Mouse (Mus musculus) left cerebral cortex, postnatal 4 days (tissue): ENCODE measurements around the gene A630001G21Rik. TPM values are rescaled to one million over a fixed set of nuclear protein-coding genes. Genes with fewer than 3 reads are reported as not detected.

ENCODE experiments used
- DNase-seq: peaks from one replicate; pipeline ENCODE4 v3.0.0-alpha.2; 2022
- intact Hi-C: fragments of 180-260 bp; cut with DNase I; formaldehyde crosslinking; loops from one replicate; pipeline ENCODE4 v1.15.1; 2025
- total RNA-seq, 2 experiments: library from RNA; stranded (reverse); gene quantifications; 2 replicates each; pipeline ENCODE4 v1.2.3; 2021

A630001G21Rik gene
- total RNA-seq, 2 experiments from 2014 or later: 0.24 to 0.84 TPM

GRCm38 (mm10) chr1:85736355-85737184, 41.9 kb downstream of the A630001G21Rik start:
- intact Hi-C loops: no loop called here
- peak; percentile 62 for DNase-seq

DNA sequence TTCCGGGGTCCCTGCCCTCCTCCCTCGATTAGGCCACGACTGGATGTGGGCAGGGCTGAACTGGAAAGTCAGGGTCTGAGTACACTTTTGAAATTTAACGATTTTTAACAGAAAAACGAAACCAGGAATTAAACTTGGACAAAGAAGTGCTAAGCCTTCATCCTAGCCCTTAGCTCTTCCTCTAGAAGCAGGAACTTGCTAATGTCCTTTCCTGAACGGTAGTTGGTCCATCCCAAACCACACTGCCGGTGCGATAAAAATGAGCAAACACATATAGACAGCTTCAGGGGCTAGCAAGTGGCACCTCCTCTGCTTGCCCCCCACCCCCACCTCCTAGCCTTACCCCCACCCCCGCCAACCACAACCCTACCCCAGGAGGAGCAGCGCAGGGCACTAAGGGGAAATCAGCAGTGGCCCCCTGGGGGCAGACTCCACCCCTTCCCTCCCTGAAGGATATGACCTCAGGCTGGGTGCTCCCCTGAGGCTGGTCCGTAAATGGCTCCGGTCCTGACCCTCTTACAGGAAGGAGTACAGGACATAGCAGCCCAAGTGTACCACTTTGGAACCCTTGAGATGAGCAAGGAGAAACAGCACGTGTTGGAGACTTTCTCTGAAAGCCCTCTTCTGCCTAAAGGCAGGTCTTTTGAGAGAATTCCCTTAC, 42.9 kb downstream of the A630001G21Rik start:
- intact Hi-C loops: no loop called here
- no peak for DNase-seq

GRCm38 (mm10) chr1:85734511-85734910, 43.9 kb downstream of the A630001G21Rik start:
- no peak for DNase-seq
- intact Hi-C loops: no loop called here

GRCm38 (mm10) chr1:85732581-85732980, 45.9 kb downstream of the A630001G21Rik start:
- intact Hi-C loops: no loop called here
- no peak for DNase-seq

DNA sequence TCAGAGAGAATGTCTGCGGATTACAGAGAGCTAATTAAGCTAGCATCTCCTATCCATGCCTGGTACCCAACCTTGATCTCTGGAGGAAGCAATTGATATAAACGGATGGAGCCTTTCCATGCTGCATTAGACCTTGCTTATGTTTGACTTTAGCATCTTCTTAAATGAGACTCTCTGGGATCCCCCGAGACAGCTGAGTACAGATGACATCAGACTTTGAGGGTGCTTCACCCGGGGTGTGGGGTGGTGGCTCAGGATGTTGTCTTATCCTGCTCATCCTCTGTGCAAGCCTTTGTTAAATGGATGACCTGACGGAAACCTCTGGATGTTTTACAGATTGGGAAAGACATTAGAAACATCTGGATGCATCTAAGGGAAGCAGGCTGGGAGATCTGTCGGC, 48.0 kb downstream of the A630001G21Rik start:
- intact Hi-C loops: no loop called here

GRCm38 (mm10) chr1:85720220-85720893, 58.1 kb downstream of the A630001G21Rik start:
- intact Hi-C loops: no loop called here
- peak; percentile 20 for DNase-seq

More for the DNA sequence above, 48.0 kb downstream of the A630001G21Rik start:
- DNase-seq: no peak

DNA sequence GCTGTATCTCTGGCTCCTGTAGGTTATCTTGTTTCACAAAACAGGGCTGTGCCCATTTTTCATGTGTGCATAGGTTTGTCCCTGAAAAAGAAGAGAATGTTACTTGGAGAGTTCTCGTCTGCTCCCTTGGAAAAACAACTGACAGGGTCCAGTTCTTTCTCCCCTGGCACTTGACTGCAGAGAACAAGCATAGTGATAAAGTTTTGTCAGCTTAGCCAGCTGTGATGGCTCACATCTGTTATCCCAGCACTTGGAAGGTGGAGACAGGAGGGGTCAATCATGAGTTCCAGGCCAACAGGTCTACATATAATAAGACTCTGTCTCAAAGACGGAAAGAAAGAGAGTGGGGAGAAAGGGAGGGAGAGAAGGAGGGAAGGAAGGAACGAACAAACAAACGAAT, 59.4 kb downstream of the A630001G21Rik start:
- intact Hi-C loops: no loop called here
- no peak for DNase-seq

DNA sequence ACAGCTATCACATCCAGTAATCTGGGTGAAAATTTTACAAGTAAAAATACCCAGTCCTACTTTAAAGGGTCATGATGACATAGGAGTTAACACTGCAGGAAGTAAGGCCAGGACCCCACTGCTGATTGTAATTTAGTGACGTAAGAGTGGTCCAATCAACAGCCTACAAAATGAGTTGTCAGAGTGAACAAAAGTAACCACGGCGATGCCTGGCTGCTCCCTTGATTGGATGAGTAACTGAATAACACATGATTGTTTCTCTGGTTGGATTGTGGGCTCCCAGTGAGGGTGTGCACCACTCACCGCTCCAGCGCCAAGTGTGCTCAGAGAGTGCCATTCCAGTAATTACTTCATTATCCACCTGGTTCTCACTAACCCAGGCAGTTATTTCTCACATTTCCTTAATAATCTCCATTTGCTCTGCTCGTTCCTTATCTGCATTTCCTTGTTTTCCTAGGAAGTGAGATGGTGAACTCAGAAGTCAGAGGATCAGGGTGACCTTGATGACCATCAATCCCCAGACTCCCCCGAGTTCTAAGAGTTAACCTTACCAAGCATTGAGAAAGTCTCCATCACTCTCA, 61.9 kb downstream of the A630001G21Rik start:
- DNase-seq: no peak
- intact Hi-C loops: no loop called here

GRCm38 (mm10) chr1:85714501-85714900, 63.9 kb downstream of the A630001G21Rik start:
- no peak for DNase-seq
- intact Hi-C loops: no loop called here

DNA sequence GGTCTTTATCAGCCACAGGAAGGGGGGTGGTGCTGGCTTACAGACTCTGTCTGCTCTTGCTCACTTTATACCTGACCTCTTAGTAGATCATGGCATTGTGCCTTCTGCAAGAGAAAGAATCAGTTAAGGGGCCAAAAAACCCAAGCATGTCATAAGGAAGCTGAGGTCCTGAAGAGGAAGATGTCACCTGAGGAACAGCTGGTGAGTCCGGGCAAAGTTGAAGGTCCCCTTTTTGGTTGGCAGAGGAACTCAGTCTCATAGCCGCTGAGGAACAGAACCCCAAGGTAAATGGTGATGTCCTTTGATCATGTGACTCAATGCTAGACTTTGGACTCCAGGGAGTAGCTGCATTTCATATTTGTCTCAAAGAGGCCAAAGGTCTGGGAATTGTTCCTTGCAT, 71.7 kb downstream of the A630001G21Rik start:
- DNase-seq: no peak
- intact Hi-C loops: no loop called here

GRCm38 (mm10) chr1:85705552-85705951, 72.9 kb downstream of the A630001G21Rik start:
- no peak for DNase-seq
- intact Hi-C loops: no loop called here

- intact Hi-C loops: no loop called here
- peak; percentile 88 for DNase-seq
Measured at GRCm38 (mm10) chr1:85703245-85704186, 74.9 kb downstream of the A630001G21Rik start.

DNA sequence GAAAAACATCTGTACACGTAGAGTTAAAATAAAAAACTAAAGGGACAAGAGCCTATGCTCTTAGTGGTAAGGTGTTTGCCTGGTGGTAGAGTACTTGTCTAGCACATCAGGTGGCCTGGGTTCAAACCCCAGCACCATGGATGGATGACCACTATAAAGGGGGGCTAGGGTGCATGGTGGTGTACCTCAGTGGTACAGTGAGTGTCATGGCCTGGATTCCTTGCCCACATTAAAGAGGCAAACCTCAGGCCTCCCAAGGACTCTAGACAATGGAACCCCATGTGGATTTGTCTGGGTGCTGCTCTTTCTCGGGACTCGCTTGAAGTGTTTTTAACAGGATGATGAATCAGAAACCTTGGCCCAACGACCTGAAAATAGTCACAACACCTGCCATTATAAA, 75.9 kb downstream of the A630001G21Rik start:
- intact Hi-C loops: no loop called here
- DNase-seq: no peak

- intact Hi-C loops: no loop called here
- DNase-seq: no peak
Measured at GRCm38 (mm10) chr1:85697721-85698493, 80.5 kb downstream of the A630001G21Rik start.

DNA sequence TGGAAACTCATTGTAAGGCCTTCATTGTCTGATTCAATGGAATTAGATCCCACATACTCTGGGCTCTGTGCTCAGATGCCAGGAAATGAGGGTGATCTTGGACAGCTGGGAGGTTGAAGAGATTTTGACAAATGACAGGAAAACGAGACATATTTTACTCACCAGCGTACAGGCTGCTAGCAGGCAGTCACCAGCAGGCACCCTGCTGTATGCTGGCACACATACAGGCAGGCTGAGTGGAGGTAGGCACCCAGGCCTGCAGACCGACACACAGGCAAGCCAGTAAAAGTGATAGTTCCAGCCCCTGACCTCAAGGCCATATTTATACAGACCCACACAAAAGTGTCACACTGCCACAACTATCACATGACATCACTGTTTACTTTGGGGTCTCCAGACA, 82.8 kb downstream of the A630001G21Rik start:
- intact Hi-C loops: no loop called here
- DNase-seq: no peak

GRCm38 (mm10) chr1:85693280-85693679, 85.2 kb downstream of the A630001G21Rik start:
- DNase-seq: no peak
- intact Hi-C loops: no loop called here

DNA sequence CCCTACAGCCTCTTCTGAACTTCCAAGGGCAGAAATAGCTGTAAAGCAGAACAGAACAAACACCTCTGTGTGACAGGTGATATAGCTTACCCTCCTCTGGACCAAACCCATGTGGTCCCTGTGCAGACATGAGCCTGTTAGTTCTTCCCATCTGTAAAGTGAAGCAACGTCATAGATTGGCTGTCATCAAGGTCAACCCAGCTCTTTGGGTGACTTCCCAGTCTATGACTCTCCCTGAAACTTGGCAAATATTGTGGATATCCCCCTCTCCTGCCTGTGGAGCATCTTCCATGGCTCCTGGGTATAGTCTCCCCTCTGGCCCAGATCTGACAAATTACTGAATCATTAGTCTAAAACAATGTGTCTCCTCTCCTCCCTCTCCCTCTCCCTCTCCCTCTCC, 86.2 kb downstream of the A630001G21Rik start:
- intact Hi-C loops: no loop called here
- DNase-seq: no peak

DNA sequence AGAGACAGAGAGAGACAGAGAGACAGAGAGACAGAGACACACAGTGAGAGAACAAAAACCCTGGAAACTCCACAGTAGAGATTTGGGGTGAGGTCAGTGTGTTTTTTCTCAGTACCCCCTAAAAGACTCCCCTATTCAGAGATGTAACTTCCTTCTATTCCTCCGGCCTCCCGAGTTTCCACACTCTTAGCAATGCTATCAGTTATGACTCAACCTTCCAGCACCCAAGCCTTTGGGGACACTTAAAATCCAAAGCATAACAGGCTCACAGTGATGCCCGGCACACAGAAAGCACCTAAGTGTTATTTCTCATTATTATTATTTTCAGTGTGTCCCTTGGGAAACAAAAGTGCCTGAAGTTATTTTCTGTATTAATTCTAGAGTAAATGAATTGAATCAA, 87.9 kb downstream of the A630001G21Rik start:
- DNase-seq: no peak
- intact Hi-C loops: no loop called here

DNA sequence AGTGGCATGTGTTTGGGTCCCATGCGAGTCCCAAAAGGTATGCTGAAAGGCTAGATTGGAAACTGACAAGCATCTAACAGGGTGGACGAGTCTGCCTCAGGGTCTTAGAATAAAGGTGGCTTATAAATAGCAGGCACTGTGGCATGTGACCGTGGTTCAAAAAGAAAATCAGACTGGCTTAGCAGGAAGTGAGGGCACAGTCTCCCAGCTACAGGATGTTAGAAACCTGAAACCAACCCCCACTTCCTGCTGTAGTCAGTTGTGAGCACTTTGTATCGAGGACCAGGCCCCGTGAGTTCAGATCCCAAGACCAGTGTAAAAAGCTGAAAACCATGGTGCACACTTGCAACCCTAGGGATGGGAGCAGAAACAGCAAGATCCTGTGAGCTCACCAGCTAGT, 91.1 kb downstream of the A630001G21Rik start:
- no peak for DNase-seq
- intact Hi-C loops: no loop called here
